Mouse (Mus musculus) megakaryocyte, embryonic 14.5 days (primary cell): ENCODE measurements around the gene Sertad3. TPM values are rescaled to one million over a fixed set of nuclear protein-coding genes. Genes with fewer than 3 reads are reported as not detected.

Source experiments
- H3K27me3 ChIP-seq: replicated peaks from 2 replicates; pipeline ENCODE3; 2012; ENCODE audit warnings: inconsistent platforms
- H3K36me3 ChIP-seq: replicated peaks from 2 replicates; pipeline ENCODE3; 2012; ENCODE audit warnings: low read length, inconsistent platforms, mixed read lengths
- H3K4me1 ChIP-seq: 2 replicates; pipeline ENCODE4 v1.6.1; 2012; ENCODE audit warnings: inconsistent platforms
- H3K4me3 ChIP-seq: replicated peaks from 2 replicates; pipeline ENCODE3; 2012; ENCODE audit warnings: moderate library complexity, mild to moderate bottlenecking, inconsistent platforms
- H3K9me3 ChIP-seq: 2 replicates; pipeline ENCODE4 v1.6.1; 2012; ENCODE audit warnings: inconsistent platforms
- FLI1 ChIP-seq: IDR thresholded peaks from 2 replicates; pipeline ENCODE4 v1.6.1; 2012; ENCODE audit warnings: low read length, inconsistent platforms, mixed read lengths
- GATA1 ChIP-seq: IDR thresholded peaks from 3 replicates; pipeline ENCODE4 v1.6.1; 2012; ENCODE audit warnings: mixed read lengths, low read length, inconsistent platforms, borderline replicate concordance
- polyA plus RNA-seq: library from polyadenylated mRNA; stranded (reverse); fragments of >175 nt; gene quantifications from 2 replicates; pipeline ENCODE4 v1.2.3, GENCODE M21; 2012; ENCODE audit warnings: low replicate concordance; ENCODE audit not compliant: insufficient read depth

The Sertad3 gene
- polyA plus RNA-seq, 1 experiment: 28.2 TPM

- Histone ChIP-seq H3K27me3 (no peaks in the 10 kb centered on the region), H3K9me3 (no peaks in the 10 kb centered on the region), H3K4me1 (peaks cover 37% of the 10 kb centered on the region), H3K36me3 (peaks cover 23% of the 10 kb centered on the region), H3K4me3 (peak overlapping the region; percentile 95)
- TF ChIP-seq GATA1 (no peak), FLI1 (no peak)
Observed at GRCm38 (mm10) chr7:27506765-27507370, 33.3 kb downstream of the Sertad3 start.

GRCm38 (mm10) chr7:27507711-27508647 lies 34.4 kb downstream of the Sertad3 start:
- Histone ChIP-seq H3K4me1 (peaks cover 33% of the 10 kb centered on the region), H3K36me3 (peaks cover 21% of the 10 kb centered on the region), H3K9me3 (no peaks in the 10 kb centered on the region), H3K27me3 (no peaks in the 10 kb centered on the region), H3K4me3 (peak overlapping the region; percentile 95)
- TF ChIP-seq FLI1 (no peak), GATA1 (no peak)

GRCm38 (mm10) chr7:27508648-27509005 lies 35.1 kb downstream of the Sertad3 start:
- Histone ChIP-seq H3K4me3 (peak overlapping the region; percentile 95), H3K4me1 (peaks cover 30% of the 10 kb centered on the region), H3K27me3 (no peaks in the 10 kb centered on the region), H3K36me3 (peaks cover 19% of the 10 kb centered on the region), H3K9me3 (no peaks in the 10 kb centered on the region)
- no peak for TF ChIP-seq FLI1
- TF ChIP-seq GATA1: no peak

- H3K36me3 ChIP-seq: no peaks in the 10 kb centered on the region
- no peaks in the 10 kb centered on the region for H3K9me3 ChIP-seq
- H3K27me3 ChIP-seq: no peaks in the 10 kb centered on the region
- H3K4me1 ChIP-seq: peaks cover 35% of the 10 kb centered on the region
- TF ChIP-seq FLI1 (no peak), GATA1 (no peak)
- no peak overlapping the region for H3K4me3 ChIP-seq
Observed at GRCm38 (mm10) chr7:27510809-27511208, 37.2 kb downstream of the Sertad3 start.

- no peak overlapping the region for H3K4me3 ChIP-seq
- peaks cover 9% of the 10 kb centered on the region; the same call in 1 of the 2 replicates for H3K4me1 ChIP-seq
- TF ChIP-seq FLI1 (no peak), GATA1 (no peak)
- H3K27me3 ChIP-seq: peaks cover 1% of the 10 kb centered on the region
- H3K36me3 ChIP-seq: peaks cover 21% of the 10 kb centered on the region
- peaks cover 13% of the 10 kb centered on the region for H3K9me3 ChIP-seq
Observed at GRCm38 (mm10) chr7:27514961-27515360, 41.4 kb downstream of the Sertad3 start.

- peaks cover 1% of the 10 kb centered on the region for H3K27me3 ChIP-seq
- H3K36me3 ChIP-seq: peaks cover 24% of the 10 kb centered on the region
- peaks cover 17% of the 10 kb centered on the region for H3K9me3 ChIP-seq
- TF ChIP-seq GATA1 (no peak), FLI1 (no peak)
- no peak overlapping the region for H3K4me3 ChIP-seq
- H3K4me1 ChIP-seq: peaks cover 14% of the 10 kb centered on the region
Observed at GRCm38 (mm10) chr7:27518314-27518713, 44.7 kb downstream of the Sertad3 start.

- no peak overlapping the region for H3K4me3 ChIP-seq
- peaks cover 13% of the 10 kb centered on the region for H3K4me1 ChIP-seq
- peaks cover 1% of the 10 kb centered on the region for H3K27me3 ChIP-seq
- no peak for TF ChIP-seq FLI1
- TF ChIP-seq GATA1: no peak
- peaks cover 17% of the 10 kb centered on the region for H3K9me3 ChIP-seq
- H3K36me3 ChIP-seq: peaks cover 24% of the 10 kb centered on the region
Observed at GRCm38 (mm10) chr7:27520104-27520503, 46.5 kb downstream of the Sertad3 start.

GRCm38 (mm10) chr7:27520599-27520998 lies 47.0 kb downstream of the Sertad3 start:
- peaks cover 14% of the 10 kb centered on the region for H3K4me1 ChIP-seq
- H3K4me3 ChIP-seq: no peak overlapping the region
- TF ChIP-seq GATA1 (no peak), FLI1 (no peak)
- peaks cover 1% of the 10 kb centered on the region for H3K27me3 ChIP-seq
- H3K9me3 ChIP-seq: peaks cover 17% of the 10 kb centered on the region
- peaks cover 24% of the 10 kb centered on the region for H3K36me3 ChIP-seq

GRCm38 (mm10) chr7:27522967-27523366 lies 49.4 kb downstream of the Sertad3 start, which contains the start of gene Hipk4:
Hipk4 (plus strand) TSS chr7:27523267.
- Histone ChIP-seq H3K36me3 (peaks cover 15% of the 10 kb centered on the region), H3K4me1 (peaks cover 26% of the 10 kb centered on the region), H3K9me3 (peaks cover 17% of the 10 kb centered on the region), H3K4me3 (peak within 1 kb of the TSS; percentile 3), H3K27me3 (no peaks in the 10 kb centered on the region)
- TF ChIP-seq GATA1: no peak
- TF ChIP-seq FLI1: no peak

- Histone ChIP-seq H3K27me3 (no peaks in the 10 kb centered on the region), H3K4me3 (no peak overlapping the region), H3K9me3 (peaks cover 15% of the 10 kb centered on the region), H3K4me1 (peaks cover 26% of the 10 kb centered on the region), H3K36me3 (peaks cover 15% of the 10 kb centered on the region)
- TF ChIP-seq GATA1: no peak
- TF ChIP-seq FLI1: no peak
Observed at GRCm38 (mm10) chr7:27523805-27524204, 50.2 kb downstream of the Sertad3 start.
